Mouse (Mus musculus) spleen, postnatal 10 days (tissue): Measurements from ENCODE around the gene Ccdc73.

Experiments used
- DNase-seq, 2 experiments: peaks; one replicate each; pipeline ENCODE4 v3.0.0; 2021 to 2022; ENCODE audit warnings: low spot score in 2 of 2

Gene Ccdc73

DNA sequence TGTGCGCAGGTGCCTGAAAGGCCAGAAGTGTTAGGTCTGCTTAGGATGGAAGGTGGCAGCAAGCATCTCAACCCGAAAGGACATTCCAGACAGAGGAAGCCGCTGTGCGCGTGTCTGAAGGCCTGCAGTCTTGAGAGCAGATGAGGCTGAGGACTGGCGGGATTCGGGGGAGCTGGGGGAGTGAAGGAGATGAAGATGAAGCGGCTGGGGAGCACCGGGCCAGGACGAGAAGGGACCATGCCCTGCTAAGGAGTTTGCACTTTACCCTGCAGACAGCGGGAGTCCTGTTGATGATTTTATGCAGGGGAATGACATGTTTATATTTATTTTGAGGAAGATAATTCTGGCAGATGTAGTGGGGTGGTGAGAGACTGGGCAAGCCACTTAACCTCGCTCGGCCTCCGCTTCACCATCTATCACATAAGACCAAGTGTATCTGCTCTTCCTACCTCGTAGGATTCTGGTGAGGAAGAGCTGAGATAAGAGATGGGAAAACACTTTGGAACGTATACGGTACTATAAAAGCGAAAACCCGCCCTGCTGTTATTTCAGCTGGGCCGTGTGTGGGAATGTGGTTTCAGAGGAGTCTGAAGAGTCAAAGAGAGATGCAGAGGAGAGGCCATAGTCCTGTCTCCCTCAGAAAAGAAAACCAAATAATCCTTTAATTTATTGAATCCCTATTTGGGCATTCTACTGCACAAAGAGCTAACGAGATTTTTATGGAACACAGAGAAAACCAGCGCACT, 159.5 kb downstream of the Ccdc73 start:
- peak in 1 of 2 experiments; percentile 24 for DNase-seq

- DNase-seq = no peak
These were observed 161.2 kb downstream of the Ccdc73 start for GRCm38 (mm10) chr2:105028806-105029205.

- DNase-seq = no peak
These were observed 162.9 kb downstream of the Ccdc73 start for GRCm38 (mm10) chr2:105030505-105030904.

DNA sequence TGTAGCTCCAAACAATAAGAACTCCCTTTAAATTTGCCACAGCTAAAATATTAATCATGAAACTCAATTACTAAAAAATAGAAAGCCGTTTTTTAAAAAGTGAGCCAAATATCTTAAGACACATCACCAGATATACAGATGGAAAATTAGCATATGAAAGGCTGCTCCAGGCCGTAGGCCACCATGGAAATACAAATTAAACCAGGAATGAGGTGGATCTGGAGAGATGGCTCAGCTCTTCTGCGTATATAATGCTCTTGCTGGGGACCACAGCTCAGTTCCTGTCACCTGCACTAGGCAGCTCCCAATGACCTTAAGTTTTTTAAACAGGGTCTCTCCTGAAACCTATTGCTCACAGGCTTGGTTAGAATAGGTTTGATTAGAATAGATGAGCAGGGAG, 166.5 kb downstream of the Ccdc73 start:
- no peak for DNase-seq

- DNase-seq = no peak
These were observed 168.4 kb downstream of the Ccdc73 start for GRCm38 (mm10) chr2:105035985-105036384.

GRCm38 (mm10) chr2:105036401-105037070, 168.9 kb downstream of the Ccdc73 start:
- DNase-seq = no peak

DNA sequence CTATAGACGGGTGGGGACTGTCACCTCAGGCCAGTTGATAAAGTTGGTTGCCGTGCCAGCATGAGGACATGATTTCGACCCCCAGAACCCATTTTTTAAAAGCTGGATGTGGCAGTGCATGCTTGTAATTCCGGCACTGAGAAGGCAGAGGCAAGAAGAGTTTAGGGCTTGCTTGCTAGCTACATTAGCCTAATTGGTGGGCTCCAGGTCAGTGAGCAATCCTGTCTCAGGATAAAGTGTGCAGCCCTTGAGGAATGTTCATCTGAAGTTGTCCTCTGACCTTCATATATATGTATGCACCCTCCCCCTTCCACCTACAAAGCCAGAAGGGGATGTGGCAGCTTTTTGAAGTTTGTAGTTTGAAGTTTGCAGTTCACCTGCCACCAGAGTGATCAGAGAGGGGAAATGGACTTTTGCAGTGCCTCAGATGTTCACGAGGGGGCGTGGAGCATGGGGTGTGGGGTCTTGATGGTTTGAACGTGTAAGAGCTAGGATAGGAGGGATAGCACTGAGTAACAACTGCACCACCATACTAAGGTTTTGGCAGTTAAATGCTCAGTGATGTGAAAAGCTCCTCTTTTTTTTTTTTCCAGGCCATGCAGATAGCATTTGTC, 170.5 kb downstream of the Ccdc73 start:
- DNase-seq = no peak

DNA sequence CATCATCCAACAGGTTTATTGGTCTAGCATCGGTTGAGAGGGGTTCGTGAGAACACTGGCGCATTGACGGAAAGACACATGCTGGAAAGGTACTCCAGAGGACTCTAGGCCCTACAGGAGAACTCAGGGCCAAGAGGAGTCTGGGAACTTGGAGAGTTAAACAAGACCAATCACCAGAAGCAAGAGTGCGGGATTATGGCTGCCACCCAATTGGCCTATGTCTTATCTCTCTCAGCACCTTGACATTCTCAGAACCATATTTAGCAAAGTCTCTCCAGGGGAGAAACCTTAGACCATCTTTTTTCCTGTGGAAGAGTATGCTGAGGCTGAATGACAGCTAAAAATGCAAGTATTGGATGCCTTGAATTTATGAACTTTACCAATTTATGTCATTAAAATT, 171.3 kb downstream of the Ccdc73 start:
- DNase-seq = no peak

DNA sequence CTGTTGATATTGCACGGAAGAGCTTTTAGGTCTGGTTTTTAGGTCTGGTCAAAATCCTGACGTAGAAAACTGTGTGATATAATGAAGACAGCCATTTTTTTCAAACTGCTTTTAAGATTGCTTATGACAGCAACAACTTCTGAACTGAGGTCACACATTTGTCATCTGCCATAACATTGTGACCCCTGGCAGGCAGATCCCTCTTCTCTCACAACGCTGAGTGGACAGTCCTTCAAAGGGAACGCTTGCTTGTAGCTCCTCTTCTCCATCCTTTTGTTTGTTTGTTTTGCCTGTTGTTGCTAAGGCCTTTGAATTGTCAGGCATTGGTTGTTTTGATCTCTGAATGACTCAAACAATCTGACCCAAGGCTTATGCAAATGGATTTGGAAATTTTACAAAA, 173.3 kb downstream of the Ccdc73 start:
- DNase-seq = no peak

- DNase-seq = no peak
These were observed 175.5 kb downstream of the Ccdc73 start for GRCm38 (mm10) chr2:105043152-105043551.

DNA sequence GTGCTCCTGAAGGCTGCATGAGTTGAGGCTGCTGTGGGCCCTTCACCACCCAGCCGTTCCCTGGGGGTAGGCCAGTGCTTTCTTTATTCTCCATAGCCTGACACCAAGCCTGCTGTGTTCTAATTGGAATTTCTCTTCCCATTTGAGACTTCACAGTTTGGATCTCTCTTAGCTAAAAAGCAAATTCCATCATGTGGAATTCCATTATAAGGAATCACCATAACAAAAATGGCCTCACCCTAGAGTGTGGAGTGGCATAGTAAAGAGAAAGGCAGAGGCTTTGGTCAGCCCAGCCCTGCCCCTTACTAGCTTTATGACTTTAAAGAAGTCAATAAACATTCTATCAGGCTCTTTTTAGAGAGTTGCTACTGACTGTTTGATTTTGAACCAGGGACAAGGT, 180.7 kb downstream of the Ccdc73 start:
- DNase-seq = no peak

GRCm38 (mm10) chr2:105055529-105055928, 187.9 kb downstream of the Ccdc73 start:
- no peak for DNase-seq

DNA sequence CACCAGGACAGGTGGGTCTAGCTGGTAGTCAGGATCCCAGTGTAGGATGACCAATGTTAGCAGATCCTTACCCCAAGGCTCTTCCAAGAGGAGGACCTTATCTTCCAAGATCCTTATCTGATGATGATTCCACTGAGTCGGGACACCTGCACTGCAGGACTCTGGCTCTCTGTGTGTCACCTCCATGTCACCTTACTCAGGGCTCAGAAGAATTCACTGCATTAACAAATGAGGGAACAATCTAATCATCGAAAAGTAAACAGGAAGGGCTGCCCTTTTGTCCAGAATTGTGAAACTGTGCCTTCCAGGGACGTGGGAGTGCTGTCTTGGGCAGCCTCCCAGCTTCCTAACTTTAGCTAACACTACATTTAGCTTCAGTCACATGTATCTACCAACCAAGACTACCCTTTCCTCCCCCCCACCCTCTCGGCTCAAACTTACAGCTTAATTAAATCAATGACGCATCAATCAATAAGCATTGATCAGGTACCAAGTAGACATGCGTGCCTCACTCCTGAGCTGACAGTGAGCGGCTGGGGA, 191.0 kb downstream of the Ccdc73 start:
- no peak for DNase-seq

- DNase-seq = no peak
These were observed 195.3 kb downstream of the Ccdc73 start for GRCm38 (mm10) chr2:105062741-105063372.
